Mouse (Mus musculus) megakaryocyte, adult 5-6 weeks (primary cell): ENCODE data around the gene Crisp2. TPM values are rescaled to one million over a fixed set of nuclear protein-coding genes. Genes with fewer than 3 reads are reported as not detected.
A peak's percentile ranks its signal among the peaks of the same experiment; 100 is the strongest.

Experiments
- ATAC-seq: 2 replicates; pipeline ENCODE4 v1.8.0; 2016; ENCODE audit warnings: mild to moderate bottlenecking, inconsistent platforms; ENCODE audit not compliant: poor library complexity, severe bottlenecking
- total RNA-seq, 2 experiments: library from RNA; stranded (forward) in 1 of 2; stranded (reverse) in 1 of 2; fragments of 153-499, 151-499 nt in 1 of 2; fragments of 221-1000, 200-1000 nt in 1 of 2; gene quantifications; 2 replicates each; pipeline versions ENCODE4 v1.2.3 to v1.2.4; 2015 to 2017

Gene Crisp2
- total RNA-seq, 2 experiments from 2014 or later = not detected

DNA sequence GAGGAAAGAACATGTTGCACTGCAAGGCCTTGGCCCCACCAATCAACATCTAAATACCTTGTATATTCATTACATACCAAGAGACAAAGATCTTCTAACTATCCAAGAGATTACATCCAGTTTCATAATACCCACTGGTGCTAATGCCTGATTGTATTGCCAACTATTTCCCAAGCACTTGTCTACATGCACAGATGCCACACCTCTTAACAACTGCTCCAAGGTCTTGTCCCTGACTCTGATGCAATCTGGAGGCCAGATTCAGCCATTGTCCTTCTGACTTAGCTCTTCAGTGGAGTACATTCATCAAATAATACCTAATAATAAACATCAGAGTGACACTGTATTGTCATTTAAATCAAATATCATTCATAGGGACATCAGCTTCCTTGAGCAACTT, 89.7 kb downstream of the Crisp2 start:
- 0 out of 2 replicates have a peak, but pooled peaks have one; percentile 30 for ATAC-seq

DNA sequence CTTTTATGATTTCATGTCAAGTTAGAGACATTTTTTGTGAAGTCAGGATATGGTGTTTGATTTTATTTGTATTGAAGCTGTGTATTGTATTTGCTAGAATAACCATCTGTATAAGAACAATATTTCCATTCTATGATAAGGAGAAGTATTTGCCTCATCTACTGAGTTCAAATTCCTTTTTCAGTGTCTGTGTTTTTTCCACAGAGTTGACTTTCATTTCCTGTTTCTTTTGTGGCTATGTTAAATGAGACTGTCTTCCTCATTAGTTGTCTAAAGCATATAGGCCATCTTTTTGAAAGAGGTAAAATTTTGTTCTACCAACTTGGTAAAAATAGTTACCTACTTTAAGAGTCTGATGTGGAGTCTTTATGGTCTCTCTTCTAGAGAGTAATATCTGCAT, 90.5 kb downstream of the Crisp2 start:
- ATAC-seq = peak; percentile 80

Other genes with a start within 250 kb of the Crisp2 start
- not detected in 2 replicates for gene Esp6, start 245.5 kb downstream of the Crisp2 start, total RNA-seq (2015)
- not detected in 2 replicates for gene Esp6, start 245.5 kb downstream of the Crisp2 start, total RNA-seq (2017)
- not detected in 2 replicates for gene Esp4, start 208.4 kb downstream of the Crisp2 start, total RNA-seq (2015)
- not detected in 2 replicates for gene Esp4, start 208.4 kb downstream of the Crisp2 start, total RNA-seq (2017)
- not detected in 2 replicates for gene Esp3, start 174.9 kb downstream of the Crisp2 start, total RNA-seq (2015)
- gene Esp3, start 174.9 kb downstream of the Crisp2 start, total RNA-seq (2017) = not detected in 2 replicates
- not detected in 2 replicates for gene Esp1, start 79.9 kb downstream of the Crisp2 start, total RNA-seq (2015)
- gene Esp1, start 79.9 kb downstream of the Crisp2 start, total RNA-seq (2017) = not detected in 2 replicates
- 3.8 and 11.0 TPM in 2 replicates for gene Rhag, start 4.1 kb upstream of the Crisp2 start, total RNA-seq (2015)
- gene Rhag, start 4.1 kb upstream of the Crisp2 start, total RNA-seq (2017) = 2.1 and 4.1 TPM in 2 replicates
- 1.7 and 2.2 TPM in 2 replicates for gene 9130008F23Rik, start 73.6 kb upstream of the Crisp2 start, total RNA-seq (2015)
- 1.5 and 2.9 TPM in 2 replicates for gene 9130008F23Rik, start 73.6 kb upstream of the Crisp2 start, total RNA-seq (2017)
- not detected in 2 replicates for gene Glyatl3, start 107.3 kb upstream of the Crisp2 start, total RNA-seq (2015)
- gene Glyatl3, start 107.3 kb upstream of the Crisp2 start, total RNA-seq (2017) = not detected in 2 replicates
- 9.7 and 12.3 TPM in 2 replicates for gene Mut, start 127.7 kb upstream of the Crisp2 start, total RNA-seq (2015)
- 17.6 and 18.6 TPM in 2 replicates for gene Mut, start 127.7 kb upstream of the Crisp2 start, total RNA-seq (2017)
- 36.4 and 36.6 TPM in 2 replicates for gene Cenpq, start 128.0 kb upstream of the Crisp2 start, total RNA-seq (2015)
- gene Cenpq, start 128.0 kb upstream of the Crisp2 start, total RNA-seq (2017) = 50.7 and 51.3 TPM in 2 replicates